Mouse (Mus musculus): ENCODE measurements around the gene Gm44965. TPM values are rescaled to one million over a fixed set of nuclear protein-coding genes. Genes with fewer than 3 reads are reported as not detected.

The Gm44965 gene
- polyA plus RNA-seq, 1 experiment = not detected

DNA sequence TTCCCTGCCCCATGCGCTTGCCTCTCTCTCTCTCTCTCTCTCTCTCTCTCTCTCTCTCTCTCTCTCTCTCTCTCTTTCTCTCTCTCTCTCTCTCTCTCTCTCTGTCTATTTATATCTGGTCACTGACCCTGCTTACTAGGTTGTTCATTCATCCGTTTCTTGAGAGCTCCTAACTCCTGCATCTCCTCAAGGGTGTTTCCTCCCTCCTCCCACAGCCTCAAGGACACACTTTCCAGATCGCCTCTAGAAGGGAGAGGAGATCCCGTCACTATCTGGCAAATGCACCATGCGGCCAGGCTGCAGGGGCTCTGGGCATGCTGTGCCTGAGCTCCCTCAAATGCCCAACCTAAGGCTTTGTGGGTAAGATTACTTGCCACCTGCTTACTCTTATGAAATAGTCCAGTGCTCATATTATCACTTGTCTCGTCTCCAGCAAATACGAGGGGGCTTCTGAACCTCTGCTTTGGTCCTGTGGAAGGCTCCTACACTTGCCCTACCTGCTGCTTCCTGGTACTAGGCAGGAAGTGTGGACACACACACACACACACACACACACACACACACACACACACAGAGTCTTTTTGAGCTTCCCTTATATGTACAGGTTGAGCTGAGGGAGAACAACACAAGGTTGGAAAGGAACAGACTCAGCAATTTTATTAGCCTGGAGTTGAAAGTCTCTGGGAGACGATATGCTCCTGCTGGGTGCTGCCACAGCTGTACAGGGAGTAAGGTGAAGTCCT lies 24.5 kb upstream of the Gm44965 start:
- WGBS = 38% methylated on average over 8 of the region's 8 CpGs

DNA sequence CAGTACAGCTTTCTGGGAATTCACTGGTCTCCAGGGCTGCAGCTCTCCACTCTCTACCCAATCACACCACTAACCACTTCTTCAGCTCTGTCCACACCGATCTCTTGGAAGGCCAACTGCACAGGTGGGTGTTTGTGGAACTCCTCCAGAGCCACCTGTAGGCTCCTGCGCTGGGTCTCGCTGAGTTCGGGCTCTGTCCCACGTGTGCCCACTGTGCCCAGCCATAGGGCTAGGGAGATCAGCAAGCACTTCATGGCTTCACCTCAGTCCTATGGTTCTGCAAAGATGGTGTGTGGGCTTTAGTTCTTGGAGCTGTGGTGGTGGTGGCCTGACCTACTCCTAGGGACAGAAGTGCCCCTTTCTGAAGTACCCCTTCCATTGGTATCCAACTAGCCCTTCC lies 21.7 kb upstream of the Gm44965 start:
- no peak overlapping the region for H3K4me3 ChIP-seq (replicated peaks; ENCODE audit: insufficient read depth, low read depth, low read length)
- H3K4me1 ChIP-seq (ENCODE audit: control insufficient read depth, insufficient read depth, low read length) = peaks cover 20% of the 10 kb centered on the region
- TF ChIP-seq POLR2A (IDR thresholded peaks at IDR 0.05; ENCODE audit: borderline replicate concordance, insufficient read depth, low read length) (no peak), CTCF (IDR thresholded peaks at IDR 0.05; ENCODE audit: borderline replicate concordance, insufficient read depth, low read depth, low read length) (no peak)
- DNase-seq = no peak
- 83% methylated on average over 5 of the region's 5 CpGs for WGBS
- H3K27me3 ChIP-seq (ENCODE audit: control insufficient read depth, insufficient read depth, low read length) = no peaks in the 10 kb centered on the region
- H3K27ac ChIP-seq (ENCODE audit: insufficient read depth, low read length) = no peak overlapping the region

More for the DNA sequence above, 24.5 kb upstream of the Gm44965 start:
- no peak for TF ChIP-seq POLR2A (IDR thresholded peaks at IDR 0.05; ENCODE audit: borderline replicate concordance, insufficient read depth, low read length)
- TF ChIP-seq CTCF (IDR thresholded peaks at IDR 0.05; ENCODE audit: borderline replicate concordance, insufficient read depth, low read depth, low read length) = no peak
- H3K27ac ChIP-seq (ENCODE audit: insufficient read depth, low read length) = peak overlapping the region; percentile 65
- H3K4me3 ChIP-seq (replicated peaks; ENCODE audit: insufficient read depth, low read depth, low read length) = no peak overlapping the region
- no peaks in the 10 kb centered on the region for H3K27me3 ChIP-seq (ENCODE audit: control insufficient read depth, insufficient read depth, low read length)
- H3K4me1 ChIP-seq (ENCODE audit: control insufficient read depth, insufficient read depth, low read length) = peaks cover 26% of the 10 kb centered on the region
- DNase-seq = peak; percentile 29 to 34

DNA sequence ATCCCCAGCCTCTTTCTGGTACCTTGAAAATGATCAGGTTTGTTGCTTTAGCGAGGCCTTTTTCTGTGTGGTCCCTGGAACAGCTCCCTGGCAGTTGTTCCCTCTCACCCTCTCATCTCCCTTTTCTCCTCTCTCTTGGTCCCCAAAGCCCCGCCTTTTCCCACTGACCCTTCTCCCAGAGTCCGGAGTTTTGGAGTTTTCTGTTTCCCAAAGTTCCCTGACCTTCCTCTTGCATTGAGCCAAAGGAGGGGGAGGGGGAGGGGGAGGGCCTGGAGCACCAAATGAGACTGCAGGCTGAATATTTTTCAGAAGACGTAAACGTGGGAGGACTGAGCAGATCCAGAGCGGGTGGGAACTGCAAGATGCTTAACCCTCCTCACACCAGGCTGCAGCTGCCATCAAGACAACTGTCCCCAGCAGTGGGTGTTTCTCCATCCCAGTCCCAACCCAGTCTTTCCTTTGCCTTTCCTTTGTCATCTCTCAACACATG lies 21.1 kb upstream of the Gm44965 start, which contains the start of gene Rarres2:
Gene Rarres2, minus strand, starts transcription at position 218 of the 490 bp plus-strand sequence.
- TF ChIP-seq POLR2A (IDR thresholded peaks at IDR 0.05; ENCODE audit: borderline replicate concordance, insufficient read depth, low read length) = no peak
- TF ChIP-seq CTCF (IDR thresholded peaks at IDR 0.05; ENCODE audit: borderline replicate concordance, insufficient read depth, low read depth, low read length) = no peak
- H3K4me1 ChIP-seq (ENCODE audit: control insufficient read depth, insufficient read depth, low read length) = peaks cover 18% of the 10 kb centered on the region
- H3K4me3 ChIP-seq (replicated peaks; ENCODE audit: insufficient read depth, low read depth, low read length) = no peak within 1 kb of the TSS
- no peak within 1 kb of the TSS for H3K27ac ChIP-seq (ENCODE audit: insufficient read depth, low read length)
- no peak for DNase-seq
- H3K27me3 ChIP-seq (ENCODE audit: control insufficient read depth, insufficient read depth, low read length) = no peaks in the 10 kb centered on the region
- WGBS = 36% methylated on average over 6 of the region's 6 CpGs

DNA sequence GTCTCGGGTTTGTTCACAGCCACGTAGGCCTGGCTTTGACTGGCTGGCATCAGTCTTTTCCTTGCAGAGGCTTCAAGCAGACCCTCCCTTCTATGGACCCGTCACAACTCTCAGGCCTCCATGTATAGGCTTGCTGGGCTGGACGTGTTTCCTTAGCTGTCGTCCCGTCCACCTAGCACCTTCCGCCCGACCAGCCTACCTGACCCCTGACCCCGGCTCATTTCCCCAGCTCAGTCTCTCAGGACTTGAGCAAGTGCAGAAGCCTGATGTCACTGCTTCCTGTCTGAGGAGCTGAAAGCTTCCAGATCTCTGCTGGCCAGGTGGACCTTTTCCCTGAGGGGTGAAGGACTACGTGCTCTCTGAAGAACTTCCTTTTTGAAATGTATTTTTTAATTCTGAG lies 20.5 kb upstream of the Gm44965 start:
- Histone ChIP-seq H3K27me3 (ENCODE audit: control insufficient read depth, insufficient read depth, low read length) (no peaks in the 10 kb centered on the region), H3K27ac (ENCODE audit: insufficient read depth, low read length) (no peak overlapping the region), H3K4me3 (replicated peaks; ENCODE audit: insufficient read depth, low read depth, low read length) (no peak overlapping the region), H3K4me1 (ENCODE audit: control insufficient read depth, insufficient read depth, low read length) (peaks cover 12% of the 10 kb centered on the region)
- no peak for DNase-seq
- 77% methylated on average over 10 of the region's 10 CpGs for WGBS
- TF ChIP-seq POLR2A (IDR thresholded peaks at IDR 0.05; ENCODE audit: borderline replicate concordance, insufficient read depth, low read length) (no peak), CTCF (IDR thresholded peaks at IDR 0.05; ENCODE audit: borderline replicate concordance, insufficient read depth, low read depth, low read length) (no peak)

DNA sequence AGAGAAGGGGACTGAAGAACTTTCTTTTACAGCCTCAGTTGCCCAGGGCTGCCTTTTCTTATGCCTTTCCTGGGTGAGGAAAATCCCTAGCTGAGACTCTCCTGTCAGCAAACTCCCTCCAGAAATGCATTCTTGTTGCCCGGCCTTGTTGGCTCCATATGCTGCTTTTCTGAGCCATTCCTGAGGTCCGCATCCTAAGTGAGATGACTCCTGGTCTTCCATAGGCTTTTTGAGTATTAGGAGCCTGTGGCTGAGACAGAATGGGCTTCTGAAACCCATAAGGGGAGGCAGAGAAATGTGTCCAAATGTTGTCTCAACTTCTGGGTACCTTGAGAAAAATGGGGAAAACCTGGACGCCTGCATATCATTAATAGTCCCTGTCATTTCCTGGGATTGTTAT lies 19.8 kb upstream of the Gm44965 start:
- Histone ChIP-seq H3K4me1 (ENCODE audit: control insufficient read depth, insufficient read depth, low read length) (peaks cover 6% of the 10 kb centered on the region), H3K27ac (ENCODE audit: insufficient read depth, low read length) (no peak overlapping the region), H3K27me3 (ENCODE audit: control insufficient read depth, insufficient read depth, low read length) (no peaks in the 10 kb centered on the region), H3K4me3 (replicated peaks; ENCODE audit: insufficient read depth, low read depth, low read length) (no peak overlapping the region)
- no peak for DNase-seq
- TF ChIP-seq POLR2A (IDR thresholded peaks at IDR 0.05; ENCODE audit: borderline replicate concordance, insufficient read depth, low read length) (no peak), CTCF (IDR thresholded peaks at IDR 0.05; ENCODE audit: borderline replicate concordance, insufficient read depth, low read depth, low read length) (no peak)
- 81% methylated on average over 3 of the region's 3 CpGs for WGBS

DNA sequence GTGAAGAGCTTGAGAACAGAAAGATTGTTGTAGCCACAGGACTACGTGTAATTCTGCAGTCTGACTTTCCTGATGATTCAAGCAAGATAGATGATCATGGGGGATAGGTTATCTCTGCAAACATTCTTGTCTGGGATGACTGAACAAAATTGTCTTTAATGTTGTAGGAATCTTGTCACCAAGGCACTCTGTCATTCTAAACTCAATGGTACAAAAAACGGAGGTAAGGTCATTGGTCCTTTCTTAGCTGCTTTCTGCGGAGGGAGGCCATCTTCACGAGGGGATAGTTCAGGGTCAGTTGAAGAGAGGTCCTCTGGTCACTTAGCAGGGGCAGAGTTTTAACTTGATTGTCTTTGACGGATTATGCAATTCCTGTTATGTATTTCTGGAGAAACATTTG lies 15.0 kb upstream of the Gm44965 start:
- H3K4me1 ChIP-seq (ENCODE audit: control insufficient read depth, insufficient read depth, low read length) = peaks cover 2% of the 10 kb centered on the region; the same call in 1 of the 2 replicates
- H3K27ac ChIP-seq (ENCODE audit: insufficient read depth, low read length) = no peak overlapping the region
- WGBS = 71% methylated on average over 5 of the region's 5 CpGs
- H3K4me3 ChIP-seq (replicated peaks; ENCODE audit: insufficient read depth, low read depth, low read length) = no peak overlapping the region
- TF ChIP-seq POLR2A (IDR thresholded peaks at IDR 0.05; ENCODE audit: borderline replicate concordance, insufficient read depth, low read length) (no peak), CTCF (IDR thresholded peaks at IDR 0.05; ENCODE audit: borderline replicate concordance, insufficient read depth, low read depth, low read length) (no peak)
- no peaks in the 10 kb centered on the region for H3K27me3 ChIP-seq (ENCODE audit: control insufficient read depth, insufficient read depth, low read length)
- no peak for DNase-seq

DNA sequence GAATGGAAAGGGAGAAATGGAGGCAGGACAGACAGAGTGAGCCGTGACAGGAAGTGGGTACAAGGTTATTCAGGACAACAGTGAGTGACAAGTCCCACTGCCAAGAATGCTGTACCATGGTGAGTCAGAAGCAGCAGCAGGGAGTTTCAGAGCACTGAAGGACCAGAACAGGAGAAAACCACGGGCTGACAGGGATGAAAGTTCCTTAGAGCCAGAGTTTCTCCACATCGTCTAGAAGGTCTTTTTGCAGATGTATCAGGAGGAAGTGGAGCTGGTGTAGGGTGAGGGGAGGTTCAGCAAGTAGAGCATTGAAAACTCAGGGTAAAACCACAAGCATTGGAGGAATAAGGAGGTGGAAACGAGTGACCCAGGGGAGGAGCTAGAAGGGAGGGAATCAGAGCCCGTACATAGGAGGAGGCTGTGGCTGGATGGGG lies 14.5 kb upstream of the Gm44965 start:
- Histone ChIP-seq H3K4me1 (ENCODE audit: control insufficient read depth, insufficient read depth, low read length) (peaks cover 2% of the 10 kb centered on the region; the same call in 1 of the 2 replicates), H3K27me3 (ENCODE audit: control insufficient read depth, insufficient read depth, low read length) (no peaks in the 10 kb centered on the region), H3K27ac (ENCODE audit: insufficient read depth, low read length) (peak overlapping the region; percentile 47; the same call in 1 of the 2 replicates), H3K4me3 (replicated peaks; ENCODE audit: insufficient read depth, low read depth, low read length) (no peak overlapping the region)
- no peak for DNase-seq
- no peak for TF ChIP-seq POLR2A (IDR thresholded peaks at IDR 0.05; ENCODE audit: borderline replicate concordance, insufficient read depth, low read length)
- TF ChIP-seq CTCF (IDR thresholded peaks at IDR 0.05; ENCODE audit: borderline replicate concordance, insufficient read depth, low read depth, low read length) = no peak
- 18% methylated on average over 5 of the region's 5 CpGs for WGBS

DNA sequence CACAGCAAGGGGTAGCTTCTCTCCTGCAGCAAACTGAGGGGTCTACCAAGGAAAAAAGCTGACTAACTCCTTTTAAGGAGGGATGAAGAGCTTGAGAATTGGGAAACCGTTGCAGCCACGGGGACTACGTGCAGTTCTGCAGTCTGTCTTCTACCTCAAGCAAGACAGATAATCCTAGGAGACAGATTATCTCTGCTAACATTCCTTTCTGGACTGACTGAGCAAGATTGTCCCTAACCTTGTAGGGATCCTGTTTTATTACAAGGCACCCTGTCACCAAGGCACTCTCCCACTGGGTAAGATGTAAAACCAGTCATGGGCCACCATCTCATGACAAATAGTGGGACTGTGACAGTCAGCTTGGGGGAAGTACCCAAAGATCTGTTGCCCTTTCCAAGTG lies 12.5 kb upstream of the Gm44965 start:
- no peak for TF ChIP-seq POLR2A (IDR thresholded peaks at IDR 0.05; ENCODE audit: borderline replicate concordance, insufficient read depth, low read length)
- TF ChIP-seq CTCF (IDR thresholded peaks at IDR 0.05; ENCODE audit: borderline replicate concordance, insufficient read depth, low read depth, low read length) = no peak
- Histone ChIP-seq H3K4me3 (replicated peaks; ENCODE audit: insufficient read depth, low read depth, low read length) (no peak overlapping the region), H3K27ac (ENCODE audit: insufficient read depth, low read length) (no peak overlapping the region), H3K4me1 (ENCODE audit: control insufficient read depth, insufficient read depth, low read length) (peaks cover 2% of the 10 kb centered on the region; the same call in 1 of the 2 replicates), H3K27me3 (ENCODE audit: control insufficient read depth, insufficient read depth, low read length) (no peaks in the 10 kb centered on the region)
- 40% methylated on average over 3 of the region's 3 CpGs for WGBS
- DNase-seq = no peak

Data from cerebellum, adult 2 months (tissue).